Mouse (Mus musculus): ENCODE data around the gene Cwc27.

DNA sequence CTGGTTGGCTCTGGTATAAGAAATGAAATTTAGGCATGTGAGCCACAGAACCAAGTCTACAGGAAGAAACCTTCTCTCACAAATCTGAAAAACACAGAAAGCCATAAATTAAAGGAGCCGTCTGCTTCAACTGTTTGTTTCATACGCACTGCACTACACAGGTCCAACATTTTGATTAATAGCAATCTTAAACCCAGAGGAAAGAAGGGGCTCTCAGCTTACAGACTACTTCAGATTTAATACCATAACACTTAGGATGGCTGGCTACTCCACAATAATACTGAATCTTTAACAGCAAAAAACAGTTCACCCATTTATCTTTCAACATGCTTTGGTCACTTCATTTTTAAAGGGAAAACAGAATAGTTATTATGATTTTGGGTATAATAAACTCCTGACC is 182.2 kb downstream of the Cwc27 start:
- TF ChIP-seq CTCF (IDR thresholded peaks at IDR 0.05; ENCODE audit: borderline replicate concordance, extremely low read depth, insufficient read depth, insufficient read length) (no peak), POLR2A (IDR thresholded peaks at IDR 0.05; ENCODE audit: borderline replicate concordance, extremely low read depth, insufficient read depth, insufficient read length, poor library complexity, severe bottlenecking) (no peak)

Measured in brain, embryonic 14.5 days (tissue).